17 mouse cellular contexts compared by ENCODE assay signal in the genomic region with DNA sequence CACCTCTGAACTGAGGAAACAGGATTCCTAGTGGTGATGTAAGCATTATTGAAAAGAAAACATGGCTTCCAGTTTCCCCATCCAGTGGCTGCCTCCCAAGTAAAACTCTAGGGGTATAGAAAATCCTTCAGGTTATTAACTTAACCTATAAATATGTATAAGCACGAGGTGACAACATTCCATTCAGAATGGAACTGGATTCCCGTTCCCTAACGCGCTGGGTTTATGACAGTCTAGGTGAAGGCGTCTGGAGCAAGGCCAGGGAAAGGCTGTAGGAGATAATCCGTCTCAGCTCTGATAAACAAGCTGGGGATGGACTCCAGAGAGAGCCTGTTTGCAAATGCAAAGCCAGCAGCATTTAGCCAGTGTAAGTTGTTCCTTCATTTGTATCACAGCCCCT.
DNase-seq lines count a peak whose midpoint lies in the region; ATAC-seq lines count a peak whose summit lies in the region.
"Had no signal": no experiment of that assay in that cellular context is flagged by ENCODE, and none has a peak within 500 bp of the region (broad histone marks: within the 10 kb centered on the region; RNA-seq: fewer than 3 reads in every experiment).

No protein-coding gene starts in this region.

- no peak for DNase-seq in limb, embryonic 10.5 days (ENCODE audit: low spot score)
- peak; percentile 4 for DNase-seq in retina, adult 2 months (ENCODE audit: low read depth, low spot score)
- DNase-seq in retina, embryonic 14.5 days (ENCODE audit: low spot score), result no peak
- peak; percentile 30 for DNase-seq in retina, postnatal 1 day
- no peak for DNase-seq in Muller cell, postnatal 12 days (ENCODE audit: inconsistent ontology term)
- DNase-seq: adrenal gland, postnatal 14 days; cerebellum, adult 18-20 months; gastrocnemius, adult 2 months; gastrocnemius, postnatal 25 days had no signal

- H3K9ac ChIP-seq in limb, embryonic 12.5 days (replicated peaks), result no peak overlapping the region
- no peak overlapping the region for H3K9ac ChIP-seq in hindbrain, embryonic 12.5 days
- H3K9ac ChIP-seq: forebrain, embryonic 13.5 days; heart, embryonic 12.5 days; hindbrain, embryonic 15.5 days had no signal

- H3K9me3 ChIP-seq in limb, embryonic 12.5 days, result peaks cover 3% of the 10 kb centered on the region; the same call in 1 of the 2 replicates
- no peaks in the 10 kb centered on the region for H3K9me3 ChIP-seq in limb, embryonic 10.5 days (replicated peaks)
- H3K9me3 ChIP-seq in hindbrain, embryonic 12.5 days (replicated peaks), result no peaks in the 10 kb centered on the region
- H3K9me3 ChIP-seq: forebrain, embryonic 13.5 days; heart, embryonic 12.5 days; hindbrain, embryonic 10.5 days; hindbrain, embryonic 15.5 days had no signal

- peaks cover 20% of the 10 kb centered on the region for H3K4me1 ChIP-seq in limb, embryonic 12.5 days (replicated peaks)
- H3K4me1 ChIP-seq in limb, embryonic 10.5 days, result peaks cover 4% of the 10 kb centered on the region
- 0 out of 2 replicates have a peak, but pooled peaks cover 3% of the 10 kb centered on the region for H3K4me1 ChIP-seq in hindbrain, embryonic 12.5 days
- H3K4me1 ChIP-seq: forebrain, embryonic 13.5 days; hindbrain, embryonic 10.5 days; hindbrain, embryonic 15.5 days had no signal

- H3K27ac ChIP-seq in limb, embryonic 12.5 days, result peak overlapping the region; percentile 70; the same call in 1 of the 2 replicates
- no peak overlapping the region for H3K27ac ChIP-seq in limb, embryonic 10.5 days
- H3K27ac ChIP-seq in hindbrain, embryonic 12.5 days, result no peak overlapping the region
- H3K27ac ChIP-seq: forebrain, embryonic 13.5 days; gastrocnemius, adult 2 months; hindbrain, embryonic 10.5 days; hindbrain, embryonic 15.5 days had no signal

- WGBS in limb, embryonic 12.5 days, result 40% methylated on average over 6 of the region's 6 CpGs
- 52% methylated on average over 6 of the region's 6 CpGs for WGBS in limb, embryonic 10.5 days
- 61% methylated on average over 6 of the region's 6 CpGs for WGBS in hindbrain, embryonic 12.5 days

- ATAC-seq in limb, embryonic 12.5 days (ENCODE audit: insufficient number of reproducible peaks, insufficient read depth, low FRiP score, low TSS enrichment, low read depth), result peak; percentile 53; the same call in 1 of the 2 replicates
- no peak for ATAC-seq in hindbrain, embryonic 12.5 days (ENCODE audit: low FRiP score)
- ATAC-seq: activated CD4-positive, CD25-positive, alpha-beta regulatory T cell, adult 4 months; forebrain, embryonic 13.5 days; Patski had no signal

- H3K27me3 ChIP-seq in limb, embryonic 12.5 days, result 0 out of 2 replicates have a peak, but pooled peaks cover 2% of the 10 kb centered on the region
- no peaks in the 10 kb centered on the region for H3K27me3 ChIP-seq in limb, embryonic 10.5 days (ENCODE audit: low read depth, poor library complexity, severe bottlenecking)
- no peaks in the 10 kb centered on the region for H3K27me3 ChIP-seq in hindbrain, embryonic 12.5 days
- H3K27me3 ChIP-seq: forebrain, embryonic 13.5 days; hindbrain, embryonic 15.5 days; Patski had no signal

- H3K36me3 ChIP-seq in limb, embryonic 12.5 days, result no peaks in the 10 kb centered on the region; the same call in 1 of the 2 replicates
- no peaks in the 10 kb centered on the region for H3K36me3 ChIP-seq in limb, embryonic 10.5 days
- H3K36me3 ChIP-seq in hindbrain, embryonic 12.5 days, result no peaks in the 10 kb centered on the region
- H3K36me3 ChIP-seq: heart, embryonic 12.5 days; hindbrain, embryonic 10.5 days; hindbrain, embryonic 15.5 days had no signal

- H3K4me3 ChIP-seq in limb, embryonic 12.5 days (replicated peaks), result no peak overlapping the region
- H3K4me3 ChIP-seq in limb, embryonic 10.5 days, result no peak overlapping the region
- H3K4me3 ChIP-seq in hindbrain, embryonic 12.5 days, result no peak overlapping the region
- H3K4me3 ChIP-seq: forebrain, embryonic 13.5 days; gastrocnemius, adult 2 months; heart, embryonic 12.5 days; hindbrain, embryonic 10.5 days; hindbrain, embryonic 15.5 days had no signal

- H3K4me2 ChIP-seq in limb, embryonic 12.5 days, result no peak overlapping the region
- H3K4me2 ChIP-seq in hindbrain, embryonic 12.5 days (replicated peaks), result no peak overlapping the region
- H3K4me2 ChIP-seq: forebrain, embryonic 13.5 days; heart, embryonic 12.5 days; hindbrain, embryonic 15.5 days had no signal

Comparison
In these comparisons a context has a peak if more than half of its experiments do, and no peak if none do; other contexts are left out.
1. DNase-seq: peak in retina, adult 2 months (single experiment) and retina, postnatal 1 day (single experiment); none in limb, embryonic 10.5 days (single experiment), retina, embryonic 14.5 days (single experiment) and Muller cell, postnatal 12 days (single experiment).